In the genomic region with DNA sequence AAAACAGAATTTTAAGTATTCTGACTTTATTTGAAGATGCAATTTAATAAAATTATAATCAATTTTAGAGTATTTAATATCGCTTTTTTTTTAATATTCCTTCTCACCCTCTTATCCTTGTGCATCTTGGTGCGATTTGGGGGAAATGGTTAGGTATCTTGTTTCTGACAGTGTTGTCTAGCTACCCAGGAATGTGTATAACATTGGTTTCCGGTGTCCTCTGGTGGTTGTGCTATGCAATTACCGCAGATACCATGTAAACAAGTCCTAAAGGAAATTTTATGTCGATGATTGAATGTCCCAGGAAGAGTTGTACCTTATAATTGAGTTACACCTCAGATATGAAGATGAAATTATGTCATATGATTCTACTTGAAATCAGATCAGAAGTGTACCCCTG, we compare ENCODE assay signal across 7 mouse cellular contexts.
DNase-seq lines count a peak whose midpoint lies in the region.

No protein-coding gene starts in this region.

- DNase-seq in lung, postnatal 10 days = peak; percentile 3
- no peak for DNase-seq in lung, postnatal 4 days
- DNase-seq in adrenal gland, postnatal 25 days = peak; percentile 7
- DNase-seq in embryo, embryonic 11 days = peak; percentile 65
- peak; percentile 34 to 68 for DNase-seq in left cerebral cortex, postnatal 25 days (ENCODE audit: low spot score in 2 of 2)
- no peak for DNase-seq in thymus, postnatal 14 days
- DNase-seq in lung, postnatal 25 days (ENCODE audit: low spot score) = no peak

- intact Hi-C loops in left cerebral cortex, postnatal 25 days (cut with DNase I) = no loop called here

Comparison
In these comparisons a context has a peak if more than half of its experiments do, and no peak if none do; other contexts are left out.
1. DNase-seq: peak in lung, postnatal 10 days (single experiment), adrenal gland, postnatal 25 days (single experiment), embryo, embryonic 11 days (single experiment) and left cerebral cortex, postnatal 25 days (2 of 2); none in lung, postnatal 4 days (0 of 2), thymus, postnatal 14 days (single experiment) and lung, postnatal 25 days (single experiment).